Mouse (Mus musculus): ENCODE results near the gene Tex2.

Tex2 gene

GRCm38 (mm10) chr11:106617821-106618580, 4.8 kb upstream of the Tex2 start:
- no peak for DNase-seq

- no peak for DNase-seq
Measured at GRCm38 (mm10) chr11:106615561-106615960, 2.3 kb upstream of the Tex2 start.

- DNase-seq: no peak
Measured at GRCm38 (mm10) chr11:106614339-106614645, 1.1 kb upstream of the Tex2 start.

GRCm38 (mm10) chr11:106613638-106614338, 565 bp upstream of the Tex2 start:
- DNase-seq: no peak

- peak; percentile 53 for DNase-seq
Measured at GRCm38 (mm10) chr11:106612209-106612960, 838 bp downstream of the Tex2 start.

GRCm38 (mm10) chr11:106609731-106610130, 3.5 kb downstream of the Tex2 start:
- no peak for DNase-seq

- DNase-seq: no peak
Measured at GRCm38 (mm10) chr11:106607316-106607715, 5.9 kb downstream of the Tex2 start.

GRCm38 (mm10) chr11:106606042-106606441, 7.2 kb downstream of the Tex2 start:
- DNase-seq: no peak

- no peak for DNase-seq
Measured at GRCm38 (mm10) chr11:106603230-106603629, 10.0 kb downstream of the Tex2 start.

GRCm38 (mm10) chr11:106600124-106600523, 13.1 kb downstream of the Tex2 start:
- DNase-seq: no peak

GRCm38 (mm10) chr11:106599345-106599744, 13.9 kb downstream of the Tex2 start:
- DNase-seq: no peak

- DNase-seq: no peak
Measured at GRCm38 (mm10) chr11:106598339-106598738, 14.9 kb downstream of the Tex2 start.

GRCm38 (mm10) chr11:106597737-106598330, 15.4 kb downstream of the Tex2 start:
- DNase-seq: no peak

- no peak for DNase-seq
Measured at GRCm38 (mm10) chr11:106591183-106591582, 22.0 kb downstream of the Tex2 start.

- DNase-seq: no peak
Measured at GRCm38 (mm10) chr11:106590143-106590542, 23.1 kb downstream of the Tex2 start.

- DNase-seq: no peak
Measured at GRCm38 (mm10) chr11:106588781-106589180, 24.4 kb downstream of the Tex2 start.

GRCm38 (mm10) chr11:106587786-106588519, 25.3 kb downstream of the Tex2 start:
- no peak for DNase-seq

- no peak for DNase-seq
Measured at GRCm38 (mm10) chr11:106583801-106584200, 29.4 kb downstream of the Tex2 start.

- DNase-seq: no peak
Measured at GRCm38 (mm10) chr11:106581357-106581756, 31.9 kb downstream of the Tex2 start.

- no peak for DNase-seq
Measured at GRCm38 (mm10) chr11:106580468-106580867, 32.8 kb downstream of the Tex2 start.

- no peak for DNase-seq
Measured at GRCm38 (mm10) chr11:106579957-106580356, 33.3 kb downstream of the Tex2 start.

- DNase-seq: no peak
Measured at GRCm38 (mm10) chr11:106579146-106579545, 34.1 kb downstream of the Tex2 start.

All from right cerebral cortex, postnatal 25 days (tissue).